Mouse (Mus musculus) forebrain, embryonic 11.5 days (tissue): ENCODE data around the gene Zfp866. TPM values are rescaled to one million over a fixed set of nuclear protein-coding genes. Genes with fewer than 3 reads are reported as not detected.

Source experiments
- ATAC-seq: fragments of 200-750 bp; cut with Nextera tagmentation; replicated peaks from 2 replicates; pipeline ENCODE4 v1.8.0; 2017; ENCODE audit warnings: moderate TSS enrichment; ENCODE audit not compliant: low FRiP score
- DNase-seq: peaks from one replicate; pipeline ENCODE4 v3.0.0-alpha.2; 2017; ENCODE audit warnings: low spot score
- H3K27ac ChIP-seq: fragments of 300-500 bp; sonication (generic); 2 replicates; pipeline ENCODE4 v1.5.1; 2014; ENCODE audit warnings: low read depth, low read length
- H3K27me3 ChIP-seq: fragments of 300-500 bp; sonication (generic); 2 replicates; pipeline ENCODE4 v1.6.1; 2014; ENCODE audit warnings: mild to moderate bottlenecking, low read length, mixed read lengths; ENCODE audit not compliant: control insufficient read depth, insufficient read depth
- H3K36me3 ChIP-seq: fragments of 300-500 bp; sonication (generic); 2 replicates; pipeline ENCODE4 v1.6.1; 2014; ENCODE audit warnings: mild to moderate bottlenecking, low read length, moderate library complexity, mixed read lengths; ENCODE audit not compliant: control insufficient read depth, insufficient read depth
- H3K4me1 ChIP-seq: fragments of 300-500 bp; sonication (generic); replicated peaks from 2 replicates; pipeline ENCODE4 v1.6.1; 2014; ENCODE audit warnings: low read length, mixed read lengths; ENCODE audit not compliant: control insufficient read depth, insufficient read depth
- H3K4me2 ChIP-seq: fragments of 300-500 bp; sonication (generic); 2 replicates; pipeline ENCODE4 v1.6.1; 2014; ENCODE audit warnings: low read depth, mild to moderate bottlenecking, low read length, moderate library complexity, mixed read lengths; ENCODE audit not compliant: severe bottlenecking
- H3K4me3 ChIP-seq: fragments of 300-500 bp; sonication (generic); 2 replicates; pipeline ENCODE4 v1.5.1; 2014; ENCODE audit warnings: low read depth, low read length
- H3K9ac ChIP-seq: fragments of 300-500 bp; sonication (generic); 2 replicates; pipeline ENCODE4 v1.6.1; 2014; ENCODE audit warnings: low read length
- H3K9me3 ChIP-seq: fragments of 300-500 bp; sonication (generic); 2 replicates; pipeline ENCODE4 v1.6.1; 2016; ENCODE audit warnings: low read length, mixed read lengths; ENCODE audit not compliant: control insufficient read depth
- WGBS: fragments of 180-500 bp; shearing (Covaris S2); extraction: QIAGEN DNeasy Blood & Tissue Kit; methylation state at CpG from one replicate; pipeline ENCODE4 v1.1.7; 2014; 5-methylcytosine and 5-hydroxymethylcytosine counted together
- polyA plus RNA-seq: library from polyadenylated mRNA; unstranded; fragments of >200 nt; fragmentation: Nextera tagmentation; extraction: Ambion mirVana; gene quantifications from 2 replicates; pipeline ENCODE4 v1.2.1, GENCODE M21; 2014

Gene Zfp866
- polyA plus RNA-seq, 1 experiment from 2014 or later = 45.0 TPM

- no peak overlapping the region for H3K9ac ChIP-seq
- no peaks in the 10 kb centered on the region for H3K4me1 ChIP-seq
- no peak overlapping the region for H3K27ac ChIP-seq
- H3K4me2 ChIP-seq = no peak overlapping the region
- ATAC-seq (no peak), DNase-seq (no peak)
- H3K4me3 ChIP-seq = no peak overlapping the region
- peaks cover 2% of the 10 kb centered on the region; the same call in 1 of the 2 replicates for H3K36me3 ChIP-seq
- no peaks in the 10 kb centered on the region for H3K9me3 ChIP-seq
- no peaks in the 10 kb centered on the region for H3K27me3 ChIP-seq
- 90% methylated on average over 2 of the region's 2 CpGs for WGBS
Measured at GRCm38 (mm10) chr8:69814881-69815280, 23.9 kb upstream of the Zfp866 start.

DNA sequence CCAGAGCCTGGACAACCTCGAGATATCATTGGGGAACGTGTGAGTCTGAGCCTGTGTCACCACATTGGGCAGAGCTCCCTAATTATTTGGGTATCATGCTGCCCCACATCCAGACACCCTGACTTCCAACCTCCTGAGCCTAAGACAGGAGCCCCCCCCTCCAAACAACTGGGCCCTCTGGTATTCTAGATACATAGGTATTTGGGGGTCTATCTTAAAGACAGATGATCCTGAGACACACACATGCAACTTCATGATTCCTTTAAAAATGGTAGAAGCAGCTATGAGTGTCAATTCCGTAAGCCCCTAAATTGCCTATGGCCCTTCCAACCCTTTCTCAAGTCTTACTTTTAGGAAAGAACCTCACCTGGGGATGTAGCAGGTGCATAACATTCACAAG, 18.8 kb upstream of the Zfp866 start:
- peaks cover 2% of the 10 kb centered on the region; the same call in 1 of the 2 replicates for H3K4me1 ChIP-seq
- 68% methylated on average over 3 of the region's 3 CpGs for WGBS
- H3K9ac ChIP-seq = no peak overlapping the region
- no peak overlapping the region for H3K4me2 ChIP-seq
- H3K36me3 ChIP-seq = peaks cover 25% of the 10 kb centered on the region
- ATAC-seq = no peak
- H3K27me3 ChIP-seq = no peaks in the 10 kb centered on the region
- no peaks in the 10 kb centered on the region for H3K9me3 ChIP-seq
- H3K27ac ChIP-seq = no peak overlapping the region
- no peak overlapping the region for H3K4me3 ChIP-seq
- no peak for DNase-seq

GRCm38 (mm10) chr8:69808864-69809403, 18.0 kb upstream of the Zfp866 start:
- Histone ChIP-seq H3K27me3 (no peaks in the 10 kb centered on the region), H3K4me3 (peak overlapping the region; percentile 43), H3K4me2 (peak overlapping the region; percentile 82), H3K4me1 (peaks cover 2% of the 10 kb centered on the region; the same call in 1 of the 2 replicates), H3K27ac (no peak overlapping the region), H3K36me3 (peaks cover 27% of the 10 kb centered on the region), H3K9me3 (no peaks in the 10 kb centered on the region), H3K9ac (peak overlapping the region; percentile 61)
- WGBS = 7% methylated on average over 23 of the region's 23 CpGs
- peak; percentile 63 for ATAC-seq
- peak; percentile 59 for DNase-seq

DNA sequence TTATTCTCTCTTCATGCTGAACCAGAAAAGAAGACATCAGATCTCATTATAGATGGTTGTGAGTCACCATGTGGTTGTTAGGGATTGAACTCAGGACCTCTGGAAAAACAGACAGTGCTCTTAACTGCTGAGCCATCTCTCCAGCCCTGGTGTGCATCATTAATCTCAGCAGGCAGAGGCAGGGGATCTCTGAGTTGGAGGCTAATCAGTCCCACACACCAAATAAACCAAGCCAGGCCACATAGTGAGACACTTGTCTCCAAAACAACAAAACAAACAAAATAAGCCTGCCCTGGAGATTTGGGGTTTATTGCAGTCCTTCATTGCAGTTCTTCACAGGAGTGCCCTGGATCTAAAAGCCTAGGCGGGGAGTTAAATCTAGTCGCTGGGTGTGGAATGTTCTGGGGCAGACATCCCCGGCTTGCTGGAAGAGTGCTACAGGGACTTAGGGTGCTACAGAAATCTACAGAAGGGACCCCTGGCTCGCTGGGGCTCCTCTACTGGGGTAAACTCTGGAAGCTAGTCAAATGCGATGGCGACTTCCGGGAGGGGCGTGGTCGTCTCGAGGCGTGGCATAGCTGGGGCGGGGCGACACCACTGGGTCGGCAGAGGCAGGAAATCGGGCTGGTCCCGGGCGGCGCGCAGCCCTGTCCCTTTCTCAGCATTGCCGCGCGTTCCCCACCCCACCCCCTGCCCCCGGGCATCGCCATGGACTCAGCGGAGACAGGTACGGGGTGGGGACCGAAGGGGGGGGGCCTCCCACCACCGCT, 17.3 kb upstream of the Zfp866 start, which contains the start of gene Gmip:
Gene Gmip, plus strand, starts transcription at position 586 of the 770 bp plus-strand sequence.
- peak within 1 kb of the TSS; percentile 61 for H3K9ac ChIP-seq
- DNase-seq = peak; percentile 87
- H3K9me3 ChIP-seq = no peaks in the 10 kb centered on the region
- ATAC-seq = peak; percentile 86
- 7% methylated on average over 25 of the region's 28 CpGs for WGBS
- peaks cover 2% of the 10 kb centered on the region; the same call in 1 of the 2 replicates for H3K4me1 ChIP-seq
- H3K27me3 ChIP-seq = no peaks in the 10 kb centered on the region
- peak within 1 kb of the TSS; percentile 43 for H3K4me3 ChIP-seq
- H3K4me2 ChIP-seq = peak within 1 kb of the TSS; percentile 82
- peaks cover 32% of the 10 kb centered on the region for H3K36me3 ChIP-seq
- no peak within 1 kb of the TSS for H3K27ac ChIP-seq

DNA sequence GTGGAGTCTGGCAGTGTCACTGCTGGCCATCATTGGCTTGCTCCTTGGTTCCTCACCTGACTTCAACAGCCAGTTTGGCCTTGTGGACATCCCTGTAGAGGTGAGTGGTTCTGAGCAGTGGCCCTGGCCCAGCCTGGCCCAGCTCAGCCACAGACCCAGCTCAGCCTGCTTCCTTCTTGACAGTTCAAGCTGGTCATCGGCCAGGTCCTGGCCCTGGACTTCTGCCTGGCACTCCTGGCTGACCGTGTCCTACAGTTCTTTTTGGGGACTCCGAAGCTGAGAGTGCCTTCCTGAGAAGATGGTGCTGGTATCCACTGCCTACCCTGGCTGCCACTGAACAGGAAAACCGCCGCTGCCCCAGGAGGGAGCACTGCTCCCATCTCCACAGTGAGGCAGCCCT, 16.3 kb upstream of the Zfp866 start:
- peaks cover 2% of the 10 kb centered on the region; the same call in 1 of the 2 replicates for H3K4me1 ChIP-seq
- no peak overlapping the region for H3K4me2 ChIP-seq
- ATAC-seq (no peak), DNase-seq (no peak)
- no peak overlapping the region for H3K4me3 ChIP-seq
- H3K27ac ChIP-seq = no peak overlapping the region
- H3K36me3 ChIP-seq = peaks cover 37% of the 10 kb centered on the region
- no peaks in the 10 kb centered on the region for H3K9me3 ChIP-seq
- no peak overlapping the region for H3K9ac ChIP-seq
- no peaks in the 10 kb centered on the region for H3K27me3 ChIP-seq
- 92% methylated on average over 5 of the region's 5 CpGs for WGBS

GRCm38 (mm10) chr8:69805491-69805890, 14.5 kb upstream of the Zfp866 start:
- DNase-seq (no peak), ATAC-seq (no peak)
- no peak overlapping the region for H3K9ac ChIP-seq
- H3K4me3 ChIP-seq = no peak overlapping the region
- no peaks in the 10 kb centered on the region for H3K9me3 ChIP-seq
- peaks cover 2% of the 10 kb centered on the region; the same call in 1 of the 2 replicates for H3K4me1 ChIP-seq
- H3K27ac ChIP-seq = no peak overlapping the region
- H3K4me2 ChIP-seq = no peak overlapping the region
- no peaks in the 10 kb centered on the region for H3K27me3 ChIP-seq
- H3K36me3 ChIP-seq = peaks cover 40% of the 10 kb centered on the region
- 94% methylated on average over 9 of the region's 9 CpGs for WGBS

GRCm38 (mm10) chr8:69805086-69805485, 14.1 kb upstream of the Zfp866 start:
- Histone ChIP-seq H3K4me1 (peaks cover 2% of the 10 kb centered on the region; the same call in 1 of the 2 replicates), H3K4me3 (no peak overlapping the region), H3K9ac (no peak overlapping the region), H3K4me2 (no peak overlapping the region), H3K9me3 (no peaks in the 10 kb centered on the region), H3K36me3 (peaks cover 45% of the 10 kb centered on the region), H3K27ac (no peak overlapping the region), H3K27me3 (no peaks in the 10 kb centered on the region)
- ATAC-seq = no peak
- DNase-seq = no peak
- WGBS = 97% methylated on average over 10 of the region's 10 CpGs

DNA sequence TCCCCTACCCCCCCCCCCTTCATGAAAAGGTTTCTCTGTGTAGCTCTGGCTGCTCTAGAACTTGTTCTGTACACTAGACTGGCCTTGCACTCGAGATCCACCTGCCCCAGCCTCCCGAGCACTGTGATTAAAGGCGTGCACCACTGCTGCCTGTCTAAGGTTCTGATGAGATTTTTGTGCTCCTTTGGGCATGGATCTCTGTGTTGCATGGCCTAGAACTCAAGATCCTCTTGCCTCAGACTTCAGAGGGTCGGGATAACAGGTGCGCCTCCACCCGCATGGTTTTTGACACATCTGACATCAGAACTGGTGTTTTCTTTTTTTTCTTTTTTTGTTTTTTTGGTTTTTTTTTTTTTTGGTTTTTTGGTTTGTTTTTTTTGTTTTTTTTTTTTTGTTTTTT, 13.6 kb upstream of the Zfp866 start:
- no peak overlapping the region for H3K4me2 ChIP-seq
- no peak overlapping the region for H3K4me3 ChIP-seq
- WGBS = 93% methylated on average over 6 of the region's 6 CpGs
- H3K9me3 ChIP-seq = no peaks in the 10 kb centered on the region
- H3K27me3 ChIP-seq = no peaks in the 10 kb centered on the region
- peaks cover 2% of the 10 kb centered on the region; the same call in 1 of the 2 replicates for H3K4me1 ChIP-seq
- H3K36me3 ChIP-seq = peaks cover 47% of the 10 kb centered on the region
- DNase-seq = no peak
- ATAC-seq = no peak
- no peak overlapping the region for H3K9ac ChIP-seq
- no peak overlapping the region for H3K27ac ChIP-seq
